Mouse (Mus musculus): ENCODE measurements around the gene Spdef.

Gene Spdef

DNA sequence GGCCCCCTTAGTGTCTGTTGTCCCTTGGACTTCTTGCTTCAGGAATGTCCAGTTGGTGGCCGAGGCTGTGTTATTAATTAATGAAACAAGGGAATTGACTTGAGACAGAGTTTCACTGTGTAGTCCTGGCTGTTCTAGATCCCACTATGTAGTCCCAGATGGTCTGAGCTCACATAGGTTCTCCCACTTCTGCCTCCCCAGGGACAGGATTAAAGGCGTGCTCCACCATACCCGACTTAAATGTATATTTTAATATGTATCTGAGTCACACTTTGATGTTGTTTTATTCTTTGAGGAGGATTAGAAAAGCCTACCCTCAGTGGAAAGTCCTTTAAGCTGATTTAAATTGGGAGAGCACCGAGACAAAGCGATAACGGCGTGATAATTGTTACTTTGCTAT is 52.5 kb downstream of the Spdef start:
- no peak for DNase-seq

DNA sequence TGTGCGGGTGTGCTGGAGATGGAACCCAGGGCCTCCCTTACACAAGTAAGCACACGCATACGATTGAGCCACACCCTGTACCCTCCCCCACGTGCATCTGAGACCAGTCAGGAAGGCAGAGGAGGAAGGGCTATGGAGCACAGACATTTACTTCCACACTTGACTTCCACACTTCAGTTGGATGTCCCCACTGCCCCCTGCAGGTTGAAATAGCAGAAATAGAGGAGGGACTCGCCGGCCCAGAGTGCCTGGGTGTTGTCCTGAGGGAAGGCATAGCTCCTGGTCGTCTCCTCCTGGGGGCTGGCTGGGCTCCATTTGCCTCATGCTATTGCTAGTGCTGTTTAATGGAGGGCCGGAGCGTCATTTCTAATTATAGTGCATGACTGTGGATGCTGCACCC is 53.3 kb downstream of the Spdef start:
- no peak for DNase-seq

DNA sequence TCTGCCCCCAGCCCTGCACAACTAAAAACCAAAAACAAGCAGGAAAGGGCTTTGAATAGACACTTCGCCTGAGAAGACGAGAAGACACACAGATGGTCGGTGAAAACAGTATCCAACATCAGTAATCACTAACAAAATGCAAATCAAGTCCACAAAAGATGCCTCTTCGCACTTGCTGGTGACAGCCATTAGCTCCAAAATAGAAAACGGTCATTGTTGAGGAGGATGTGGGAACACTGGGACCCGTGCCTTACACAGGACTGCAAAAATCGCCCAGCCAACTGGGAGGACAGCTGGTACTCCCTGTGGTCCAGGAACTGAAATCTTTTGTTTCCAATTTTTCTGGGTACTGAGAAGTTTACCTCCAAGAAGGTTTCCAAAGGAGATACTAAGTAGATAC is 54.8 kb downstream of the Spdef start:
- DNase-seq, result no peak

DNA sequence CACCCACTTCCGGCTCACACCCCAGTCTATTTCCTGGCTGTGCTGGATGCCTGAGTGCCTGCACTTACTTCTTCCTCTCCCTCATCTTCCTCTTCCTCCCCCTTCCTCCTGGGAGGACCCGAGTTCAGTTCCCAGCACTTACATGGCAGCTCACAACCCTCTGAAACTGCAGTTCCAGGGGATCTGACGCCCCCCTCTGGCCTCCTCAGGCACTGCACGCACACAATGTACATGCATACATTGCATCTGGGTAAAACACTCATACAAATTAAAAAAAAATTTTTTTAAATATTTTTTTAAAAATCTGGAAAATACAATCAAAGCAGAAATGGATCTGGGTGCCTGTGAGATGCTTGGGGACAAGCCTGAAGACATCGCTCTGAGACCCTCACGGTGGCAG is 57.0 kb downstream of the Spdef start:
- no peak for DNase-seq

Data from cerebellum, adult 8-10 months (tissue).